Mouse (Mus musculus) kidney, embryonic 15.5 days (tissue): Measurements from ENCODE around the gene 1110051M20Rik. TPM values are rescaled to one million over a fixed set of nuclear protein-coding genes. Genes with fewer than 3 reads are reported as not detected.

Experiments used
- ATAC-seq: fragments of 200-750 bp; cut with Nextera tagmentation; replicated peaks from 2 replicates; pipeline ENCODE4 v1.8.0; 2017; ENCODE audit warnings: moderate TSS enrichment; ENCODE audit not compliant: low FRiP score
- H3K27ac ChIP-seq: fragments of 300-500 bp; sonication (generic); 2 replicates; pipeline ENCODE4 v1.5.1; 2015; ENCODE audit warnings: mild to moderate bottlenecking, inconsistent platforms
- H3K27me3 ChIP-seq: fragments of 300-500 bp; sonication (generic); 2 replicates; pipeline ENCODE4 v1.6.1; 2015; ENCODE audit warnings: inconsistent platforms
- H3K36me3 ChIP-seq: fragments of 300-500 bp; sonication (generic); 2 replicates; pipeline ENCODE4 v1.6.1; 2015; ENCODE audit warnings: inconsistent platforms
- H3K4me1 ChIP-seq: fragments of 300-500 bp; sonication (generic); 2 replicates; pipeline ENCODE4 v1.6.1; 2015; ENCODE audit warnings: inconsistent platforms
- H3K4me2 ChIP-seq: fragments of 300-500 bp; sonication (generic); 2 replicates; pipeline ENCODE4 v1.6.1; 2015; ENCODE audit warnings: moderate library complexity, mild to moderate bottlenecking, inconsistent platforms
- H3K4me3 ChIP-seq: fragments of 300-500 bp; sonication (generic); replicated peaks from 2 replicates; pipeline ENCODE4 v1.5.1; 2015; ENCODE audit warnings: mild to moderate bottlenecking, inconsistent platforms
- H3K9ac ChIP-seq: fragments of 300-500 bp; sonication (generic); 2 replicates; pipeline ENCODE4 v1.6.1; 2015; ENCODE audit warnings: mild to moderate bottlenecking, inconsistent platforms
- H3K9me3 ChIP-seq: fragments of 300-500 bp; sonication (generic); replicated peaks from 2 replicates; pipeline ENCODE4 v1.6.1; 2016; ENCODE audit warnings: inconsistent platforms
- WGBS: fragments of 180-500 bp; shearing (Covaris S2); methylation state at CpG from one replicate; pipeline ENCODE4 v1.1.7; 2015; ENCODE audit warnings: mixed read lengths; 5-methylcytosine and 5-hydroxymethylcytosine counted together
- polyA plus RNA-seq: library from polyadenylated mRNA; unstranded; fragments of >200 nt; fragmentation: Nextera tagmentation; extraction: Ambion mirVana; gene quantifications from 2 replicates; pipeline ENCODE4 v1.2.1, GENCODE M21; 2015

1110051M20Rik gene
- polyA plus RNA-seq, 1 experiment from 2014 or later: 65.7 TPM

DNA sequence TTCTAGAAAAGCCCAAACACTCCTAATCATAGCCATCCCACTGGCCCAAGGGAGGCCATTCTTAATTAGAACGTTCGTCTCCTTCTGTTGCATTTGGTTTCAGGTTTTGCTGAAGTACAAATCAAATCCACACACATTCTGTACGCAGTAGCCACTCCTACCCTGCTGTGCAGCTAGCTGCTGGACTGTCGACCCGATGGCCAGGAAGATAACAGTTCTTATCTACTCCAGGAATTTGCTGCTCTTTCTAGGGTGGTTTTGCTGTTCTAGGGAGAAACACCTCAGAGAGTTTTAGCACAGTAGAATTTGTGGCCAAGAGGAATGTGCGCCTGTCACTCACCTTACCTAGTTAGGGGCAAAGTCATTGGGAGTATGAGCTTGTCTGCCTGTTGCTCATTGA lies 156.9 kb downstream of the 1110051M20Rik start:
- H3K4me1 ChIP-seq: peaks cover 10% of the 10 kb centered on the region
- ATAC-seq: no peak
- H3K9ac ChIP-seq: no peak overlapping the region
- 61% methylated on average over 6 of the region's 6 CpGs for WGBS
- H3K36me3 ChIP-seq: no peaks in the 10 kb centered on the region
- 0 out of 2 replicates have a peak overlapping the region, but pooled peaks have one; percentile 20 for H3K27ac ChIP-seq
- no peaks in the 10 kb centered on the region for H3K27me3 ChIP-seq
- no peak overlapping the region for H3K4me3 ChIP-seq
- no peak overlapping the region for H3K4me2 ChIP-seq
- no peaks in the 10 kb centered on the region for H3K9me3 ChIP-seq

DNA sequence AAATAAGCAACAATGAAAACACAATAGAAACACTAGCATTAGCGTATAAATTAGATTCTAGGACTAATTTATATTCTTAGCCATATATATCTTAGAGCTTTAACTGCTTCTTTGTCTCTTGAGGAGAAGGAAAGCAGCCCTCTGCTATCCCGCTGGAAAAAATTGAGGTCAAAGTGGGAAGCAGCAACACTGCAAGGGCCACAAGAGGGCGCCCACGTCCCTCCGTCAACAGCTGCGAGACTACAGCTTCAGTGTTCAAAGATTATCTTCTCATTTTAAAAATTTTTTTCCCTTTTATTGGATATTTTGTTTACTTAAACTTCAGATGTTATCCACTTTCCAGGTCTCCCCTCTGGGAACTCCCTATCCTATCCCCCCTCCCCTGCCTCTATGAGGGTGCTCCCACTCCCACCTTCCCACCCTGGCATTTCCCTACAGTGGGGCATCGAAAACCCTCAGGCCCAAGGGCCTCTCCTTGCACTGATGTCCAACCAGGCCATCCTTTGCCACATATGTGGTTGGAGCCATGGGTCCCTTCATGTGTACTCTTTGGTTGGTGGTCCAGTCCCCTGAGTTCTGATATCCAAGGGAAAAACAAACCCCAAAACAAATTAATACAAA lies 158.5 kb downstream of the 1110051M20Rik start:
- Histone ChIP-seq H3K4me3 (no peak overlapping the region), H3K4me1 (peaks cover 10% of the 10 kb centered on the region), H3K4me2 (no peak overlapping the region), H3K27ac (no peak overlapping the region), H3K36me3 (no peaks in the 10 kb centered on the region), H3K9ac (no peak overlapping the region), H3K9me3 (no peaks in the 10 kb centered on the region), H3K27me3 (no peaks in the 10 kb centered on the region)
- ATAC-seq: no peak; the same call in 1 of the 2 replicates
- 16% methylated on average over 7 of the region's 7 CpGs for WGBS

DNA sequence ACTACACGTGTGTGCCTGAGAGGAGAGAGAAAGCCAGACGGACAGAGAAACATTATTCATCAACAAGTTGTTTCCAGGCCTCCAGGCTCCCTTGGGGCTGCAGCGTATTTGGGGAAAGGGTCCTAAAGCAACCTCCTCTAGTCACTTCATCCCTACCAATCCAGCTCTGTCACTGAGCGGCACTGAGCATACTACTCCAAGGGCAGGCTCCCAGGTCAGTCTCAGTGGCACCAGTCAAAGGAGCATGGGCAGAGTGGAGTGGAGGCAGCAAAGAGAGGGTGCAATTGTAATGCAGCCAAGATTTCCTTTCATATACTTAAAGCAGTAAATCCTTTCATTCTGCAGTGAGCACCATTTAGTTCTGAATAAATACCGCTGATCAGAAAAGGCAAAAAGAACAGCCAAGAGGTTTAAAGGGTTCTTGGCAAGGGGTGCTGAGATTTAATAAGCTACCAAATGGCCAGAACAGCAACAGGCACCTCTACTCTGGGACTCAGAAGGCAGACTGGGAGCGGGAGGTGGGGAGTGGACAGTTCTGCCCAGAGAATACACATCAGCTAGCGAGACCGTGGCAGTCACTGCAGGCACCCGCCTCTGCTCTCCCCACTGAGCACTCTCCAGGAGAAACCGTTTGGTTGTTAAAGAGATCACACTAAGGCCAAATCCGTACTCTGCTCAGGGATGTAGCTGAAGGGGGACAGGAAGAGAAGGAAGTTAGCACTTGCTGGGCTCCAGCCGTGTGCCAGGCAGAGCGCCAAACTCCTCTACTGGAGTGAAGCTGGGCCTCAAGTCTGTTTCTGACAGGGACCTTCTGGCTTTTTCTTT lies 159.9 kb downstream of the 1110051M20Rik start:
- no peak for ATAC-seq

DNA sequence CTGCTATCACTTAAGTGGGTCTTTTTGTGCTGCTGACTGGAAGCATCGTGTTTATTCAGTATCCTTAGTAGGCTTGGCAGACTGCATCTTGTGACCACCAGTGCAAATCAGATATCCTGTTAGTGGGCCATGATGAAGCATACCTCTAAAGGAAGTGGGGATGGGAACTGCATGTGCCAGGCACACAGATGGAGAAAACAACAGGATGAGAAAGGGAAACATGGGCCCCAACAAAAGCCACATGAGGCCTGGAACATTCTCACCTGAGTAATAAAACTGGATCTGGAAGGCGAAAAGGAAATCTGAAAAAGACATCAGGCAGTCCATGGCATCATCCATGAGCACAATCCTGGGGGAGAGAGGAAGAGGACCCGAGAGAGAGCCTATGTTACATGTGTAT lies 160.5 kb downstream of the 1110051M20Rik start:
- WGBS: 69% methylated on average over 3 of the region's 3 CpGs

More for the DNA sequence above, 159.9 kb downstream of the 1110051M20Rik start:
- Histone ChIP-seq H3K27me3 (no peaks in the 10 kb centered on the region), H3K27ac (no peak overlapping the region), H3K9ac (no peak overlapping the region), H3K9me3 (no peaks in the 10 kb centered on the region), H3K4me1 (peaks cover 11% of the 10 kb centered on the region), H3K4me2 (no peak overlapping the region), H3K4me3 (no peak overlapping the region), H3K36me3 (no peaks in the 10 kb centered on the region)
- 58% methylated on average over 13 of the region's 13 CpGs for WGBS

DNA sequence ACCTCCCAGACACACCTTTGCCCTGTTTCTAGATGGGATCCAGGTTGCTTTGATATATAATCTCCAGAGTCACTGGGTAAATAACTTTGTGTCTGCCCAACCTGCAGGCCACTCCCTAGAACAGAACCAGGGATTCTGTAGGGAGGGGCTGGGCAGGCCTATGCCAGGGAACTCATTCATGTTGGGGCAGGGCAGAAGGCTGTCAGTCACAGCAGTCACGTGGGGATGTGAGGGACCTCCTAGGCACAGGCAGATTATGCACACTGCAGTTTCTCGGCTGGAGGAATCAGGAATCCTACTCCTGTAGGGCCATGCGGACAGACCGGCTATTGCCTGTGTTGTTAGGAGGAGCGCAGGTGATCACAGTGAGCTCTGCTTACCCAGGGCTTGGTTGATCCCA lies 163.1 kb downstream of the 1110051M20Rik start:
- Histone ChIP-seq H3K4me3 (no peak overlapping the region), H3K9me3 (no peaks in the 10 kb centered on the region), H3K9ac (no peak overlapping the region), H3K36me3 (peaks cover 23% of the 10 kb centered on the region), H3K27me3 (no peaks in the 10 kb centered on the region), H3K4me1 (peaks cover 11% of the 10 kb centered on the region), H3K4me2 (no peak overlapping the region), H3K27ac (0 out of 2 replicates have a peak overlapping the region, but pooled peaks have one; percentile 10)
- ATAC-seq: 0 out of 2 replicates have a peak, but pooled peaks have one; percentile 47
- WGBS: 42% methylated on average over 5 of the region's 5 CpGs

More for the DNA sequence above, 160.5 kb downstream of the 1110051M20Rik start:
- no peak overlapping the region for H3K4me3 ChIP-seq
- no peaks in the 10 kb centered on the region for H3K27me3 ChIP-seq
- ATAC-seq: no peak
- H3K27ac ChIP-seq: no peak overlapping the region
- peaks cover 11% of the 10 kb centered on the region for H3K4me1 ChIP-seq
- H3K9ac ChIP-seq: no peak overlapping the region
- no peak overlapping the region for H3K4me2 ChIP-seq
- no peaks in the 10 kb centered on the region for H3K36me3 ChIP-seq
- no peaks in the 10 kb centered on the region for H3K9me3 ChIP-seq

DNA sequence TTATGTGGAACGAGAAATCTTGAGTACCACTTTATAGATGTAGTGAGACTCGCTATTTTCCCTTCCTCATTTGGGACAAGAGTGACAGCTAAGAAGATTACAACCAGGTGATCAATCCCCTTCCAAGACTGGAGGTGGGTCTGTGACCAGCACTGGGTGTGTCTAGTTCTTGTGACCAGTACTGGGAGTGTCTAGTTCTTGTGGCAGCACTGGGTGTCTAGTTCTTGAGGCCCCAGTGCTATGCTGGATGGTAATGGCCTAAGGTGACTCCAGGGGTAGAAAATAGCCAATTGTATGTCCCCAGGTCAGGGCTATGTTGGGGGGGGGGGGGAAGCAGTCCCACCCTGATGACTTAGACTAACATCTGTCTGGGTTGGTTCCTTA lies 165.1 kb downstream of the 1110051M20Rik start:
- H3K4me1 ChIP-seq: peaks cover 11% of the 10 kb centered on the region
- WGBS: 71% methylated on average over 2 of the region's 2 CpGs
- no peak overlapping the region for H3K27ac ChIP-seq
- no peaks in the 10 kb centered on the region for H3K27me3 ChIP-seq
- no peak overlapping the region for H3K4me2 ChIP-seq
- 0 out of 2 replicates have a peak, but pooled peaks have one; percentile 29 for ATAC-seq
- H3K9me3 ChIP-seq: no peaks in the 10 kb centered on the region
- no peak overlapping the region for H3K4me3 ChIP-seq
- peaks cover 43% of the 10 kb centered on the region for H3K36me3 ChIP-seq
- no peak overlapping the region for H3K9ac ChIP-seq

DNA sequence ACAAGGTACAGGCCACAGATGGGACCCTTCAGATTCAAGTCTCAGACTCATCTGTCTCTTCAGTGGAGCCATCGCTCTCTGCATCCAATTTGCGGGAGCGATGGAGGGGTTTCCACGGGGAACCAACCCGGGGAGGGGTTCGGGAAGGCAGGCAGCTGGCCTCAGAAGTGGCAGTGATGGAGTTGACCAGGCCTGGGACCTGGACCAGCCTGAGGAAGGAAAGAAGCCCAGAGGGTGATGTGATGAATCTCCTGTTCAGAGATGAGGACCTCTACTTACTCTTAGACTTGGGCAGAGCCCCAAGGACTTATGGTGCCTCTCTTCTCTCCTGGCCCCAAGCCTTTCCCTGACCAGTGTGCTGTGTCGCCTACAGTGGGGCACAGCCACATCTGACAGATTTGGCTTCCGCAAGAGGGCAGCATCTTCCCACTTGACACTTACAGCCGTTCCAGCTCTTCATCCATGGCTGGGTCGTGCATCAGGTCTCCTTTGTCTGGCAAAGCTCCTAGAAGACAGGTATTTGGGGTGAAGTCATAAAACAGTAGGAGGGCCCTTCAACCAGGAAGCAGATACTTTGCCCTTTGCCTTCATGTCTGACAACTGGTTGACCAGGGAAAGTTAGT lies 165.6 kb downstream of the 1110051M20Rik start:
- H3K36me3 ChIP-seq: peaks cover 48% of the 10 kb centered on the region
- H3K4me3 ChIP-seq: no peak overlapping the region
- H3K9ac ChIP-seq: no peak overlapping the region
- H3K27me3 ChIP-seq: no peaks in the 10 kb centered on the region
- 32% methylated on average over 10 of the region's 10 CpGs for WGBS
- H3K9me3 ChIP-seq: no peaks in the 10 kb centered on the region
- H3K27ac ChIP-seq: no peak overlapping the region
- no peak overlapping the region for H3K4me2 ChIP-seq
- peaks cover 11% of the 10 kb centered on the region for H3K4me1 ChIP-seq
- peak; percentile 73 for ATAC-seq

DNA sequence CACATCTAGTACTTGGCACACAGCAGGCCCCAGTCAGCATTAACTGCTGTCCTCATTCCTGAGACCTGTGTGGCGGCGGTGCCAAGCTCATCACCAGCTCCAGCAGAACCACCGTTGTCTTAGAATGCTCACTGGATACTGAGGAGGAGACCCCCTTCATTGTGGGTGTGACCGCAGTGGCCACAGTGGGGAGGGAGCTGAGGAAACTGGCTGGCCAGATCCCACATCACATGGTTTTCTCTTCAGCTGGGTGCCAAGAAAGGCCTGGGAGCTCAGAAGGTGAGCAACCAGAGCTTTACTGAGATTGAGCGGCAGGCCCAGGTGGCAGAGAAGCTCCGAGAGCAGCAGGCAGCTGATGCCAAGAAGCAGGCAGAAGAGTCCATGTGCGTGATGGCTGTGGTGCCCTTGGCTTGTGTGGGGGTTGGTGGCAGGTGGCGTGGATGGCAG lies 174.8 kb downstream of the 1110051M20Rik start:
- Histone ChIP-seq H3K9me3 (no peaks in the 10 kb centered on the region), H3K36me3 (peaks cover 82% of the 10 kb centered on the region), H3K27ac (no peak overlapping the region), H3K4me2 (no peak overlapping the region), H3K4me3 (no peak overlapping the region), H3K4me1 (peaks cover 15% of the 10 kb centered on the region), H3K9ac (no peak overlapping the region), H3K27me3 (no peaks in the 10 kb centered on the region)
- ATAC-seq: no peak
- WGBS: 89% methylated on average over 8 of the region's 8 CpGs

DNA sequence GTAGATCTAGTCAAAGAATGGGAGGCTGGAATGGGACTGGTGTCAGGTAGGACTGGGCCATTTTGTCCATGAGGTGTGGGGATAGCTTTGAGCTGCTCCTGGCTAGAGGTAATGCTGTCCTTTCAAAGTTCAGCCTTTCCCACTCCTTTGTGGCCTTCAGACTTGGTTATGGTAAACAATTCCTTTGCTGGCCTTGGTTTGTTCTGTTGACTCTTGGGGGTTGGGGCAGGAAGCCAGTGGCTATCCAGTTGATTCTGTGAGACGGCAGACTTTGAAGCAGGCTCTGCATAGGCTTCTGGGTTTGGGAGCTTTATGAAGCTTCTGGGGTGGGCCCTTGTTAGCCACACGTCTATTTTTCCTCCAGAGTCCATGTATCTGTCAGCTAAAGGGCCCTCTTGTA lies 175.8 kb downstream of the 1110051M20Rik start:
- Histone ChIP-seq H3K27me3 (no peaks in the 10 kb centered on the region), H3K4me1 (peaks cover 25% of the 10 kb centered on the region), H3K9ac (no peak overlapping the region), H3K36me3 (peaks cover 72% of the 10 kb centered on the region), H3K27ac (no peak overlapping the region), H3K9me3 (no peaks in the 10 kb centered on the region), H3K4me3 (no peak overlapping the region), H3K4me2 (no peak overlapping the region)
- no peak for ATAC-seq
- 91% methylated on average over 2 of the region's 2 CpGs for WGBS

DNA sequence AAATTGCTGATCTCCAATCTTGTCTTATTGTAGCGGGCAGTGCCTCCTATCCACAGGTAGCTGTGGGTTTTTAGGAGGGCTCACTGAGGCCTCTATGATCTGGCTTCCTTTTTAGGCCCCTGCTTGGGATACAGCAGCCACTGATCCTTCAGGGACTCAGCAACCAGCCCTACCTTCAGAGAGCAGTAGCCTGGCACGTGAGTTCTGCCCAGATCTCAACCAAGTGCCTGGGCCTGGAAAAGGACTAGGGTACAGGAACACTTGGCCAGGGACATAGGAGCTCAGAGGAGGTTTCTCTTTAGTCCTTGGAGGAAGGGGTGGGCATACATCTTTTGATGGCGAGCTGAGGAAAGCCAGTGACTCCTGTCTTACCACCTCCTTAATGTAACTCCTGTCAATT lies 176.5 kb downstream of the 1110051M20Rik start:
- no peak overlapping the region for H3K9ac ChIP-seq
- H3K27me3 ChIP-seq: no peaks in the 10 kb centered on the region
- no peaks in the 10 kb centered on the region for H3K9me3 ChIP-seq
- WGBS: 88% methylated on average over 3 of the region's 3 CpGs
- no peak overlapping the region for H3K4me2 ChIP-seq
- no peak overlapping the region for H3K4me3 ChIP-seq
- ATAC-seq: no peak
- H3K4me1 ChIP-seq: peaks cover 26% of the 10 kb centered on the region
- peaks cover 70% of the 10 kb centered on the region for H3K36me3 ChIP-seq
- no peak overlapping the region for H3K27ac ChIP-seq

DNA sequence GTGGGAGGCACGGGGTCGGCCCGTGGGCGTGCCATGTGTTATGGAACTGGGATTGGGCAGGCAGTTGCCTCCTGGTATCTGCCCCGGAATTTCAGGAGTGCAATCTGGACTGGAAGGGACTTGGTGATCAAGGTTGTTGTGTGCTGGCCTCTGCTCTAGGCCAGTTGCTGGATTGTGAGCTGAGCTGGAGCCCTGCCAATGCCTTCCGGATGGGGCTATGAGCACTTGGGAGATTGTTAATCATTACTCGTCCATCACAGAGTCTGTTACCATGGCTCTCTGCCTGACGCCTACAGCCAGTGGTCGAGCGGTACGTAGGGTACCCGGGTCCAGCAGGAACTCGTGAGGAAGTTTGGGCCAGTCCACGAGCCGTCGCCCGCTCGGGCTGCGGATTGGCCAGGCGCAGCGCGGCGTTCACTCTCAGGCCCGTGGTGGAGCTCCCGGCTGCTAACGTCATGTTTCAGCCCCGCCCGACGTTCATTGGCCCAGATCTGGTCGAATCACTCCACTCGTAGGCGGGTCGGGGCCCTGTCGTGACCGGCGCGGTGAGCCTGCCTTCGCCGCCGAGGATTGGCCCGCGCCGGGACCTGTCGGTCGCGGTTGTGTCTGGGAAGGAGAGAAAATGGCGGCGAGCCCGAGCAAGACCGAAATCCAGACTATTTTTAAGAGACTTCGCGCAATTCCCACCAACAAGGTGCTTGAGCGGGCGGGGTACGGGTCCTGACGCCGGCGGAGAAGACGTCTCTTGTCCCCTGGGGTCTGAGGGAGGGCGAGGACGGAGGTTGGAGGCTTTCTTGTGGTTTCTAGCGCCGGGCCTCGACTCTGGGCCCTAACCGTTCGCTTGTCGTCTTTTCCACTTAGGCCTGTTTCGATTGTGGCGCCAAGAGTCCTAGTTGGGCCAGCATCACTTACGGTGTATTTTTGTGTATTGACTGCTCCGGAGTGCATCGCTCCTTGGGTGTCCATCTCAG lies 179.5 kb downstream of the 1110051M20Rik start, which contains the start of gene Arfgap2:
Gene Arfgap2 (plus strand): TSS at position 264 of the 971 bp plus-strand sequence.
- WGBS: under 1% methylated on average over 72 of the region's 72 CpGs
- peaks cover 65% of the 10 kb centered on the region for H3K36me3 ChIP-seq
- peak within 1 kb of the TSS; percentile 93 for H3K27ac ChIP-seq
- peak within 1 kb of the TSS; percentile 75 for H3K4me3 ChIP-seq
- H3K27me3 ChIP-seq: no peaks in the 10 kb centered on the region
- peak; percentile 99 for ATAC-seq
- peak within 1 kb of the TSS; percentile 85 for H3K9ac ChIP-seq
- H3K9me3 ChIP-seq: no peaks in the 10 kb centered on the region
- H3K4me2 ChIP-seq: peak within 1 kb of the TSS; percentile 66
- peaks cover 26% of the 10 kb centered on the region for H3K4me1 ChIP-seq
